9 mouse cellular contexts compared by ENCODE assay signal in the genomic region with DNA sequence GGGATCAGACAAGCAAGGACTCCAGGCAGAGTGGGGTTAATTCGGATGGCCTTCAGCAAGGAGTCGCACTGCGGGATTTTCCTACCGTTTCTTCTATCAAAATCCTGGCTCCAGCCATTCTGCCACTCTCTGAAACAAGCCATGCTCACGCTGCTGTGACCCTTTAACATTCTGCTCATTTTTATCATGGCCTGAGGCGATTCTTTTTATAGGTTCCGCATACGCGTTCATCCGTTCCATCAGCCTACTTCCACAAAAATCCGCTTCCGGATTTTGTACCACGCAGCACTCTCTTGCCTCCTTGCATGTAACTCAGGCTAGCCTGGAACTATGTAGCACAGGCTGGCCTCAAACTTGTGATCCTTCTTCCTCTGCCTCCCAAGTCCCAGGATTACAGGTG. TPM values are rescaled to one million over a fixed set of nuclear protein-coding genes. Genes with fewer than 3 reads are reported as not detected.
A peak's percentile ranks its signal among the peaks of the same experiment; 100 is the strongest.
DNase-seq lines count a peak whose midpoint lies in the region; ATAC-seq lines count a peak whose summit lies in the region.
"Had no signal": no experiment of that assay in that cellular context is flagged by ENCODE, and none has a peak within 500 bp of the region (broad histone marks: within the 10 kb centered on the region; RNA-seq: fewer than 3 reads in every experiment).

No protein-coding gene starts in this region.

- peaks cover 85% of the 10 kb centered on the region for H3K27me3 ChIP-seq in megakaryocyte, embryonic 14.5 days (replicated peaks)

- peaks cover 33% of the 10 kb centered on the region for H3K4me1 ChIP-seq in megakaryocyte, embryonic 14.5 days

- peak; percentile 5 for ATAC-seq in frontal cortex, adult (ENCODE audit: low TSS enrichment)
- peak; percentile 43 for ATAC-seq in common myeloid progenitor, adult 5-6 weeks (replicated peaks; ENCODE audit: low read depth, poor library complexity, severe bottlenecking)
- no peak; the same call in 1 of the 2 replicates for ATAC-seq in megakaryocyte-erythroid progenitor cell, adult 5-6 weeks (replicated peaks; ENCODE audit: low FRiP score, low TSS enrichment, poor library complexity, severe bottlenecking)

- no peaks in the 10 kb centered on the region for H3K36me3 ChIP-seq in megakaryocyte, embryonic 14.5 days (replicated peaks; ENCODE audit: low read length)
- H3K36me3 ChIP-seq: G1E had no signal

- no peak for DNase-seq in frontal cortex, postnatal 25 days (ENCODE audit: low spot score in 2 of 2)
- DNase-seq in 3T3-L1 (ENCODE audit: low read depth, low spot score) = peak; percentile 73
- peak; percentile 24 for DNase-seq in hindlimb bud, embryonic 11.5 days (ENCODE audit: extremely low spot score, low read depth, low spot score)
- no peak for DNase-seq in thymus, postnatal 36 days

- H3K4me3 ChIP-seq in megakaryocyte, embryonic 14.5 days (replicated peaks) = peak overlapping the region; percentile 95

- no peaks in the 10 kb centered on the region for H3K9me3 ChIP-seq in megakaryocyte, embryonic 14.5 days
- H3K9me3 ChIP-seq: G1E had no signal

RNA-seq across cellular contexts. Expression of a gene that starts 0.5 kb away (rescaled TPM):
- 2.0 and 3.2 TPM in 2 replicates for total RNA-seq in common myeloid progenitor, adult 5-6 weeks (2017)
- polyA plus RNA-seq in megakaryocyte, embryonic 14.5 days (2012; ENCODE audit: insufficient read depth, low replicate concordance) = 0.72 TPM in 1 of 2 replicates, not detected in the other
- total RNA-seq in megakaryocyte-erythroid progenitor cell, adult 5-6 weeks (2014; fragmentation: Nextera tagmentation) = 0.31 and 1.5 TPM in 2 replicates
- 0.76 and 1.3 TPM in 2 replicates for total RNA-seq in megakaryocyte-erythroid progenitor cell, adult 5-6 weeks (2017)

RNA-seq across cellular contexts. Expression of a gene that starts 40.7 kb away (rescaled TPM):
- total RNA-seq in common myeloid progenitor, adult 5-6 weeks (2017) = 5.9 and 6.3 TPM in 2 replicates
- polyA plus RNA-seq in megakaryocyte, embryonic 14.5 days (2012; ENCODE audit: insufficient read depth, low replicate concordance) = 1.0 and 4.4 TPM in 2 replicates
- 2.4 and 3.5 TPM in 2 replicates for total RNA-seq in megakaryocyte-erythroid progenitor cell, adult 5-6 weeks (2014; fragmentation: Nextera tagmentation)
- 1.1 and 2.2 TPM in 2 replicates for total RNA-seq in megakaryocyte-erythroid progenitor cell, adult 5-6 weeks (2017)
- polyA plus RNA-seq: G1E had no signal

Comparison
In these comparisons a context has a peak if more than half of its experiments do, and no peak if none do; other contexts are left out.
1. DNase-seq: peak in 3T3-L1 (single experiment) and hindlimb bud, embryonic 11.5 days (single experiment); none in frontal cortex, postnatal 25 days (0 of 2) and thymus, postnatal 36 days (0 of 2).